22 mouse cellular contexts compared by ENCODE assay signal in genomic region chr5:30576233-30576632, GRCm38 (mm10). TPM values are rescaled to one million over a fixed set of nuclear protein-coding genes. Genes with fewer than 3 reads are reported as not detected.
DNase-seq lines count a peak whose midpoint lies in the region; ATAC-seq and TF ChIP-seq lines count a peak whose summit lies in the region.
"Had no signal": no experiment of that assay in that cellular context is flagged by ENCODE, and none has a peak within 500 bp of the region (broad histone marks: within the 10 kb centered on the region; RNA-seq: fewer than 3 reads in every experiment).

No protein-coding gene starts in this region.

- 0 out of 2 replicates have a peak, but pooled peaks cover 3% of the 10 kb centered on the region for H3K9me3 ChIP-seq in heart, embryonic 13.5 days
- no peaks in the 10 kb centered on the region for H3K9me3 ChIP-seq in MEL (replicated peaks; ENCODE audit: insufficient read depth, low read length)
- H3K9me3 ChIP-seq in liver, postnatal 0 days (ENCODE audit: low read length) = no peaks in the 10 kb centered on the region
- H3K9me3 ChIP-seq: forebrain, embryonic 10.5 days; hindbrain, embryonic 10.5 days; midbrain, embryonic 10.5 days had no signal

- H3K27ac ChIP-seq in heart, embryonic 13.5 days (replicated peaks) = peak overlapping the region; percentile 85; the same call in 1 of the 2 replicates
- H3K27ac ChIP-seq in MEL (ENCODE audit: control insufficient read depth, low read depth, low read length) = no peak overlapping the region
- no peak overlapping the region for H3K27ac ChIP-seq in liver, postnatal 0 days (ENCODE audit: low read depth)
- H3K27ac ChIP-seq: forebrain, embryonic 10.5 days; gastrocnemius, adult 2 months; hindbrain, embryonic 10.5 days; hindbrain, postnatal 0 days; midbrain, embryonic 10.5 days had no signal

- no peak for DNase-seq in heart, postnatal 14 days
- DNase-seq in MEL (ENCODE audit: low read depth, low spot score) = peak; percentile 90
- no peak for DNase-seq in liver, postnatal 0 days
- DNase-seq in thymus, adult 18-20 months = no peak
- DNase-seq in ovary, adult 18-20 months (ENCODE audit: low spot score) = no peak
- DNase-seq: adrenal gland, postnatal 10 days; gastrocnemius, adult 2 months; kidney, adult 18-20 months; kidney, postnatal 14 days; lung, adult 18-20 months; thymus, postnatal 36 days had no signal

- no peak for TF ChIP-seq RAD21 in MEL (IDR thresholded peaks at IDR 0.05; ENCODE audit: low read depth, low read length)

- H3K9ac ChIP-seq in heart, embryonic 13.5 days = no peak overlapping the region
- no peak overlapping the region for H3K9ac ChIP-seq in MEL (ENCODE audit: control insufficient read depth, low read depth, low read length, poor library complexity, severe bottlenecking)
- no peak overlapping the region for H3K9ac ChIP-seq in liver, postnatal 0 days (replicated peaks)

- TF ChIP-seq POLR2A in MEL (IDR thresholded peaks at IDR 0.05; ENCODE audit: control insufficient read depth in 1 of 2, insufficient read depth in 1 of 2, low read depth in 1 of 2, low read length in 2 of 2, poor library complexity in 1 of 2) = no peak

- intact Hi-C loops in heart, postnatal 14 days (cut with DNase I) = loop anchor here (5.0 kb wide), 1 partner anchor 41 kb away; no protein-coding TSS in a partner anchor

- ATAC-seq in heart, embryonic 13.5 days (ENCODE audit: extremely low read depth, insufficient number of reproducible peaks, low FRiP score, low TSS enrichment) = no peak
- peak; percentile 68 for ATAC-seq in common myeloid progenitor, adult 5-6 weeks (replicated peaks; ENCODE audit: low read depth, poor library complexity, severe bottlenecking)
- 0 out of 2 replicates have a peak, but pooled peaks have one; percentile 29 for ATAC-seq in liver, postnatal 0 days
- ATAC-seq: activated CD4-positive, CD25-positive, alpha-beta regulatory T cell, adult 4 months; hindbrain, postnatal 0 days had no signal

- no peak for TF ChIP-seq CTCF in MEL (IDR thresholded peaks at IDR 0.05 in 2 of 3, conservative IDR thresholded peaks at IDR 0.05 in 1 of 3; ENCODE audit: control insufficient read depth in 1 of 3, insufficient read depth in 1 of 3, low read depth in 2 of 3, low read length in 3 of 3, poor library complexity in 1 of 3, severe bottlenecking in 1 of 3)
- no peak for TF ChIP-seq CTCF in liver, postnatal 0 days (IDR thresholded peaks at IDR 0.05; ENCODE audit: low read depth)

- H3K27me3 ChIP-seq in heart, embryonic 13.5 days (replicated peaks) = no peaks in the 10 kb centered on the region
- peaks cover 4 to 7% of the 10 kb centered on the region in 2 experiments; a peak in 3 of 4 replicates for H3K27me3 ChIP-seq in MEL (ENCODE audit: control insufficient read depth in 1 of 2, insufficient read depth in 2 of 2, low read length in 2 of 2)
- H3K27me3 ChIP-seq in liver, postnatal 0 days (ENCODE audit: insufficient read depth, low read length) = no peaks in the 10 kb centered on the region

- H3K4me1 ChIP-seq in heart, embryonic 13.5 days = peaks cover 71% of the 10 kb centered on the region
- H3K4me1 ChIP-seq in MEL (ENCODE audit: control insufficient read depth in 1 of 2, insufficient read depth in 2 of 2, low read length in 2 of 2) = peaks cover 2 to 14% of the 10 kb centered on the region in 2 experiments; a peak in 3 of 4 replicates
- no peaks in the 10 kb centered on the region for H3K4me1 ChIP-seq in liver, postnatal 0 days (ENCODE audit: insufficient read depth)
- H3K4me1 ChIP-seq: forebrain, embryonic 10.5 days had no signal

- no peak overlapping the region for H3K4me3 ChIP-seq in heart, embryonic 13.5 days
- no peak overlapping the region for H3K4me3 ChIP-seq in MEL (ENCODE audit: control insufficient read depth in 1 of 2, insufficient read depth in 1 of 2, low read depth in 2 of 2, low read length in 2 of 2)
- H3K4me3 ChIP-seq in liver, postnatal 0 days (ENCODE audit: low read depth, low read length) = no peak overlapping the region
- H3K4me3 ChIP-seq: forebrain, embryonic 10.5 days; gastrocnemius, adult 2 months; hindbrain, embryonic 10.5 days; midbrain, embryonic 10.5 days had no signal

- TF ChIP-seq EP300 in MEL (IDR thresholded peaks at IDR 0.05; ENCODE audit: low read depth in 1 of 2, low read length in 2 of 2) = peak; percentile 86 to 92
- no peak for TF ChIP-seq EP300 in liver, postnatal 0 days (IDR thresholded peaks at IDR 0.05; ENCODE audit: low read depth)

- H3K79me2 ChIP-seq in MEL (ENCODE audit: control insufficient read depth, insufficient read depth, low read length, poor library complexity) = no peaks in the 10 kb centered on the region

- H3K36me3 ChIP-seq in heart, embryonic 13.5 days = no peaks in the 10 kb centered on the region
- H3K36me3 ChIP-seq in MEL (ENCODE audit: control insufficient read depth in 1 of 2, insufficient read depth in 2 of 2, low read length in 2 of 2) = peaks cover 0 to 13% of the 10 kb centered on the region in 2 experiments; a peak in 2 of 4 replicates
- H3K36me3 ChIP-seq in liver, postnatal 0 days (replicated peaks; ENCODE audit: insufficient read depth, low read length) = no peaks in the 10 kb centered on the region
- H3K36me3 ChIP-seq: forebrain, embryonic 10.5 days; hindbrain, embryonic 10.5 days; midbrain, embryonic 10.5 days had no signal

- WGBS in heart, embryonic 13.5 days = 65% methylated on average over 7 of the region's 7 CpGs
- WGBS in liver, postnatal 0 days (ENCODE audit: insufficient replicate concordance) = 38% methylated on average over 7 of the region's 7 CpGs

- H3K4me2 ChIP-seq in heart, embryonic 13.5 days = no peak overlapping the region
- no peak overlapping the region for H3K4me2 ChIP-seq in liver, postnatal 0 days (ENCODE audit: low read depth, low read length)

TF ChIP-seq in MEL, 35 proteins besides CTCF, POLR2A, EP300 and RAD21:
- no peak for TF ChIP-seq ELF1 (IDR thresholded peaks at IDR 0.05; ENCODE audit: low read depth, low read length)
- peak; percentile 98 for TF ChIP-seq BHLHE40 (IDR thresholded peaks at IDR 0.05; ENCODE audit: borderline replicate concordance, low read depth, low read length)
- TF ChIP-seq GATA1 (IDR thresholded peaks at IDR 0.05; ENCODE audit: low read depth, low read length) = peak; percentile 95
- peak; percentile 90 for TF ChIP-seq MXI1 (IDR thresholded peaks at IDR 0.05; ENCODE audit: low read depth, low read length)
- no peak for TF ChIP-seq MAZ (IDR thresholded peaks at IDR 0.05; ENCODE audit: low read depth, low read length)
- TF ChIP-seq POLR2AphosphoS5 (IDR thresholded peaks at IDR 0.05; ENCODE audit: borderline replicate concordance, low read depth, low read length) = no peak
- no peak for TF ChIP-seq POLR2AphosphoS2 (IDR thresholded peaks at IDR 0.05; ENCODE audit: low read length)
- TF ChIP-seq UBTF (IDR thresholded peaks at IDR 0.05; ENCODE audit: borderline replicate concordance, insufficient read depth, low read depth, low read length) = no peak
- TF ChIP-seq MYB (IDR thresholded peaks at IDR 0.05; ENCODE audit: low read depth, low read length) = no peak
- TF ChIP-seq ZNF384 (IDR thresholded peaks at IDR 0.05; ENCODE audit: low read depth, low read length) = no peak
- TF ChIP-seq NELFE (IDR thresholded peaks at IDR 0.05; ENCODE audit: low read depth, low read length) = no peak
- peak; percentile 90 for TF ChIP-seq ETS1 (IDR thresholded peaks at IDR 0.05; ENCODE audit: low read depth, low read length)
- TF ChIP-seq MAFK (IDR thresholded peaks at IDR 0.05; ENCODE audit: borderline replicate concordance, low read depth, low read length) = peak; percentile 69; the same call in 1 of the 2 replicates
- peak; percentile 94 for TF ChIP-seq RCOR1 (IDR thresholded peaks at IDR 0.05; ENCODE audit: low read depth, low read length)
- TF ChIP-seq SIN3A (IDR thresholded peaks at IDR 0.05; ENCODE audit: low read length) = peak; percentile 90
- TF ChIP-seq ZKSCAN1 (IDR thresholded peaks at IDR 0.05; ENCODE audit: low read depth, low read length) = no peak
- TF ChIP-seq HCFC1 (IDR thresholded peaks at IDR 0.05; ENCODE audit: low read depth, low read length) = no peak
- no peak for TF ChIP-seq USF2 (IDR thresholded peaks at IDR 0.05; ENCODE audit: borderline replicate concordance in 1 of 2, insufficient read depth in 1 of 2, low read depth in 1 of 2, low read length in 2 of 2)
- TF ChIP-seq TAL1 (IDR thresholded peaks at IDR 0.05; ENCODE audit: low read length) = peak; percentile 91
- peak; percentile 84 for TF ChIP-seq TCF12 (IDR thresholded peaks at IDR 0.05; ENCODE audit: low read depth, low read length)
- TF ChIP-seq USF1 (IDR thresholded peaks at IDR 0.05; ENCODE audit: low read depth, low read length) = peak; percentile 85
- peak; percentile 45; the same call in 1 of the 2 replicates for TF ChIP-seq TBP (IDR thresholded peaks at IDR 0.05; ENCODE audit: low read depth, low read length)
- peak; percentile 97 for TF ChIP-seq MYC (IDR thresholded peaks at IDR 0.05; ENCODE audit: low read depth, low read length)
- peak; percentile 97 for TF ChIP-seq MAX (IDR thresholded peaks at IDR 0.05; ENCODE audit: low read length)

RNA-seq across cellular contexts. Expression of gene Kcnk3, which starts 11.7 kb away (rescaled TPM):
- 28.9 and 29.1 TPM in 2 replicates for polyA plus RNA-seq in heart, embryonic 13.5 days (2015; fragmentation: Nextera tagmentation; extraction: Ambion mirVana)
- total RNA-seq in heart, postnatal 14 days (2021) = 100 to 1,000 TPM; 181 to 186 TPM
- not detected in 2 replicates for total RNA-seq in MEL (2012; rRNA removed)
- polyA plus RNA-seq in MEL (2012; ENCODE audit: insufficient read depth in 1 of 2, insufficient read length in 2 of 2, low read depth in 1 of 2, low replicate concordance in 2 of 2, missing spikeins in 1 of 2) = not detected
- total RNA-seq in common myeloid progenitor, adult 5-6 weeks (2017) = not detected in 2 replicates
- 0.26 and 0.46 TPM in 2 replicates for polyA plus RNA-seq in liver, postnatal 0 days (2015; fragmentation: Nextera tagmentation; extraction: Ambion mirVana)
- polyA plus RNA-seq: activated CD4-positive, CD25-positive, alpha-beta regulatory T cell, adult 4 months had no signal

RNA-seq across cellular contexts. Expression of gene Cib4, which starts 30.6 kb away (rescaled TPM):
- not detected in 2 replicates for polyA plus RNA-seq in heart, embryonic 13.5 days (2015; fragmentation: Nextera tagmentation; extraction: Ambion mirVana)
- not detected for total RNA-seq in heart, postnatal 14 days (2021)
- not detected in 2 replicates for total RNA-seq in MEL (2012; rRNA removed)
- not detected for polyA plus RNA-seq in MEL (2012; ENCODE audit: insufficient read depth in 1 of 2, insufficient read length in 2 of 2, low read depth in 1 of 2, low replicate concordance in 2 of 2, missing spikeins in 1 of 2)
- not detected in 2 replicates for total RNA-seq in common myeloid progenitor, adult 5-6 weeks (2017)
- polyA plus RNA-seq in liver, postnatal 0 days (2015; fragmentation: Nextera tagmentation; extraction: Ambion mirVana) = not detected in 2 replicates
- total RNA-seq: gastrocnemius, adult 2 months; hindbrain, postnatal 0 days; layer of hippocampus, adult 8-10 months; left cerebral cortex, adult 8-10 months had no signal
- polyA plus RNA-seq: activated CD4-positive, CD25-positive, alpha-beta regulatory T cell, adult 4 months; forebrain, embryonic 10.5 days; hindbrain, embryonic 10.5 days; hindbrain, postnatal 0 days; limb, embryonic 11.5 days; midbrain, embryonic 10.5 days; small intestine, adult 2 months had no signal

Comparison
In these comparisons a context has a peak if more than half of its experiments do, and no peak if none do; other contexts are left out.
1. RNA of gene Kcnk3, which starts 11.7 kb away (total RNA-seq): 181 to 186 TPM in heart, postnatal 14 days; not detected in MEL and not detected in common myeloid progenitor, adult 5-6 weeks; every median in the first group is over 100 times any median in the second.